In genomic region chr2:115468471-115468909, GRCm38 (mm10) we compare ENCODE assay signal across 19 mouse cellular contexts.
DNase-seq lines count a peak whose midpoint lies in the region; ATAC-seq and TF ChIP-seq lines count a peak whose summit lies in the region.
"Had no signal": no experiment of that assay in that cellular context is flagged by ENCODE, and none has a peak within 500 bp of the region (broad histone marks: within the 10 kb centered on the region; RNA-seq: fewer than 3 reads in every experiment).

No protein-coding gene starts in this region.

- H3K4me1 ChIP-seq in intestine, embryonic 14.5 days (replicated peaks; ENCODE audit: control insufficient read depth, insufficient read depth, low read length) = peaks cover 10% of the 10 kb centered on the region; the same call in 1 of the 2 replicates
- no peaks in the 10 kb centered on the region for H3K4me1 ChIP-seq in intestine, postnatal 0 days (replicated peaks; ENCODE audit: control insufficient read depth, insufficient read depth, low read length)
- peaks cover 14% of the 10 kb centered on the region for H3K4me1 ChIP-seq in limb, embryonic 12.5 days (replicated peaks)
- H3K4me1 ChIP-seq in limb, embryonic 10.5 days = peaks cover 34% of the 10 kb centered on the region
- H3K4me1 ChIP-seq in embryonic facial prominence, embryonic 13.5 days = peaks cover 26% of the 10 kb centered on the region
- H3K4me1 ChIP-seq: hindbrain, embryonic 12.5 days had no signal

- no peaks in the 10 kb centered on the region for H3K36me3 ChIP-seq in intestine, embryonic 14.5 days (ENCODE audit: control insufficient read depth, insufficient read depth, low read length)
- no peaks in the 10 kb centered on the region for H3K36me3 ChIP-seq in intestine, postnatal 0 days (ENCODE audit: control insufficient read depth, insufficient read depth)
- H3K36me3 ChIP-seq in limb, embryonic 12.5 days = no peaks in the 10 kb centered on the region
- H3K36me3 ChIP-seq in limb, embryonic 10.5 days = no peaks in the 10 kb centered on the region
- no peaks in the 10 kb centered on the region for H3K36me3 ChIP-seq in embryonic facial prominence, embryonic 13.5 days
- H3K36me3 ChIP-seq: hindbrain, embryonic 12.5 days had no signal

- H3K9ac ChIP-seq in intestine, embryonic 14.5 days (ENCODE audit: low read length) = no peak overlapping the region
- H3K9ac ChIP-seq in intestine, postnatal 0 days (ENCODE audit: low read depth, low read length) = no peak overlapping the region
- H3K9ac ChIP-seq in limb, embryonic 12.5 days (replicated peaks) = no peak overlapping the region
- no peak overlapping the region for H3K9ac ChIP-seq in embryonic facial prominence, embryonic 13.5 days
- H3K9ac ChIP-seq: hindbrain, embryonic 12.5 days had no signal

- no peak for TF ChIP-seq CTCF in intestine, postnatal 0 days (IDR thresholded peaks at IDR 0.05; ENCODE audit: low read depth)

- 48% methylated on average over 7 of the region's 7 CpGs for WGBS in intestine, embryonic 14.5 days
- 58% methylated on average over 7 of the region's 7 CpGs for WGBS in intestine, postnatal 0 days
- WGBS in limb, embryonic 12.5 days = 27% methylated on average over 7 of the region's 7 CpGs
- WGBS in limb, embryonic 10.5 days = 39% methylated on average over 7 of the region's 7 CpGs
- 17% methylated on average over 7 of the region's 7 CpGs for WGBS in embryonic facial prominence, embryonic 13.5 days

- peak overlapping the region; percentile 58 for H3K27ac ChIP-seq in intestine, embryonic 14.5 days (ENCODE audit: low read depth)
- H3K27ac ChIP-seq in intestine, postnatal 0 days (ENCODE audit: low read depth, low read length) = no peak overlapping the region
- H3K27ac ChIP-seq in limb, embryonic 12.5 days = no peak overlapping the region
- H3K27ac ChIP-seq in limb, embryonic 10.5 days = no peak overlapping the region
- no peak overlapping the region for H3K27ac ChIP-seq in embryonic facial prominence, embryonic 13.5 days
- H3K27ac ChIP-seq: hindbrain, embryonic 12.5 days; left cerebral cortex, adult 2 months had no signal

- ATAC-seq in intestine, embryonic 14.5 days (replicated peaks; ENCODE audit: low FRiP score, low TSS enrichment, low read depth) = no peak
- no peak for ATAC-seq in intestine, postnatal 0 days
- no peak for ATAC-seq in limb, embryonic 12.5 days (ENCODE audit: insufficient number of reproducible peaks, insufficient read depth, low FRiP score, low TSS enrichment, low read depth)
- no peak for ATAC-seq in embryonic facial prominence, embryonic 13.5 days (ENCODE audit: insufficient number of reproducible peaks, insufficient read depth, low FRiP score, low TSS enrichment, low read depth)
- ATAC-seq in megakaryocyte-erythroid progenitor cell, adult 5-6 weeks (replicated peaks; ENCODE audit: low FRiP score, low TSS enrichment, poor library complexity, severe bottlenecking) = no peak

- no peaks in the 10 kb centered on the region for H3K27me3 ChIP-seq in intestine, embryonic 14.5 days (replicated peaks; ENCODE audit: control insufficient read depth, insufficient read depth, low read length)
- H3K27me3 ChIP-seq in intestine, postnatal 0 days (replicated peaks; ENCODE audit: control insufficient read depth, insufficient read depth, low read length) = no peaks in the 10 kb centered on the region
- peaks cover 7% of the 10 kb centered on the region for H3K27me3 ChIP-seq in limb, embryonic 12.5 days
- no peaks in the 10 kb centered on the region for H3K27me3 ChIP-seq in limb, embryonic 10.5 days (ENCODE audit: low read depth, poor library complexity, severe bottlenecking)
- H3K27me3 ChIP-seq in embryonic facial prominence, embryonic 13.5 days = no peaks in the 10 kb centered on the region
- H3K27me3 ChIP-seq: hindbrain, embryonic 12.5 days had no signal

- H3K4me2 ChIP-seq in intestine, embryonic 14.5 days (ENCODE audit: low read length) = no peak overlapping the region
- no peak overlapping the region; the same call in 1 of the 2 replicates for H3K4me2 ChIP-seq in intestine, postnatal 0 days (replicated peaks; ENCODE audit: low read depth)
- H3K4me2 ChIP-seq in limb, embryonic 12.5 days = peak overlapping the region; percentile 21
- peak overlapping the region; percentile 35 for H3K4me2 ChIP-seq in embryonic facial prominence, embryonic 13.5 days
- H3K4me2 ChIP-seq: hindbrain, embryonic 12.5 days had no signal

- no peak for DNase-seq in intestine, embryonic 14.5 days (ENCODE audit: low spot score)
- DNase-seq in limb, embryonic 10.5 days (ENCODE audit: low spot score) = no peak
- peak; percentile 44 for DNase-seq in retina, embryonic 14.5 days (ENCODE audit: low spot score)
- DNase-seq in cerebellum, adult 9-11 months = no peak
- DNase-seq: adrenal gland, postnatal 25 days; B cell, adult 2 months; cerebellum, postnatal 36 days; heart, adult 18-20 months; kidney, postnatal 36 days; lung, postnatal 14 days; right cerebral cortex, adult 18-20 months; thymus, adult 18-20 months had no signal

- H3K9me3 ChIP-seq in intestine, embryonic 14.5 days (ENCODE audit: control insufficient read depth, low read length) = no peaks in the 10 kb centered on the region
- no peaks in the 10 kb centered on the region for H3K9me3 ChIP-seq in intestine, postnatal 0 days (ENCODE audit: control insufficient read depth)
- H3K9me3 ChIP-seq in limb, embryonic 12.5 days = no peaks in the 10 kb centered on the region
- no peaks in the 10 kb centered on the region for H3K9me3 ChIP-seq in limb, embryonic 10.5 days (replicated peaks)
- no peaks in the 10 kb centered on the region for H3K9me3 ChIP-seq in embryonic facial prominence, embryonic 13.5 days
- H3K9me3 ChIP-seq: hindbrain, embryonic 12.5 days had no signal

- no peak overlapping the region for H3K4me3 ChIP-seq in intestine, embryonic 14.5 days (ENCODE audit: low read depth, low read length)
- H3K4me3 ChIP-seq in intestine, postnatal 0 days (ENCODE audit: low read depth, low read length) = no peak overlapping the region
- no peak overlapping the region for H3K4me3 ChIP-seq in limb, embryonic 12.5 days (replicated peaks)
- H3K4me3 ChIP-seq in limb, embryonic 10.5 days = no peak overlapping the region
- no peak overlapping the region for H3K4me3 ChIP-seq in embryonic facial prominence, embryonic 13.5 days
- H3K4me3 ChIP-seq: erythroblast, embryonic 14.5 days; hindbrain, embryonic 12.5 days; left cerebral cortex, adult 2 months had no signal

Comparison
In these comparisons a context has a peak if more than half of its experiments do, and no peak if none do; other contexts are left out.
1. H3K4me2 ChIP-seq: peak in limb, embryonic 12.5 days (single experiment) and embryonic facial prominence, embryonic 13.5 days (single experiment); none in intestine, embryonic 14.5 days (single experiment) and intestine, postnatal 0 days (single experiment).